Mouse (Mus musculus) left cerebral cortex, adult 2 months (tissue): ENCODE measurements at regions not wholly inside any gene's neighbourhood (a gene's known extent, or its start where the extent isn't known, plus 50 kb on each side); places are given as distances from the start of the nearest gene placed in this dataset.

Experiments used
- DNase-seq, 2 experiments: peaks; one replicate each; pipeline ENCODE4 v3.0.0; 2021 to 2022; ENCODE audit warnings: low spot score in 2 of 2, mixed read lengths in 1 of 2; ENCODE audit errors: extremely low spot score in 1 of 2
- H3K27ac ChIP-seq: fragments of 200-600 bp; 2 replicates; pipeline ENCODE4 v1.8.1; 2022
- H3K4me3 ChIP-seq: fragments of 200-600 bp; 2 replicates; pipeline ENCODE4 v1.8.1; 2022
- CTCF ChIP-seq: fragments of 200-600 bp; IDR thresholded peaks from 2 replicates; pipeline ENCODE4 v1.8.1; 2022; ENCODE audit warnings: antibody characterized with exemption, mild to moderate bottlenecking, moderate library complexity
- intact Hi-C: fragments of 180-260 bp; cut with DNase I; formaldehyde crosslinking; loops from one replicate; pipeline ENCODE4 v1.15.1; 2025

- no peak for TF ChIP-seq CTCF
- DNase-seq, result no peak
- Histone ChIP-seq H3K4me3 (no peak overlapping the region), H3K27ac (no peak overlapping the region)
- intact Hi-C loops, result no loop called here
These were observed 137.8 kb downstream of the Unc5cl start for GRCm38 (mm10) chr17:48592457-48592856.

- H3K4me3 ChIP-seq, result no peak overlapping the region
- no peak for DNase-seq
- intact Hi-C loops, result no loop called here
- TF ChIP-seq CTCF, result no peak; the same call in 1 of the 2 replicates
- H3K27ac ChIP-seq, result no peak overlapping the region
These were observed 140.8 kb downstream of the Unc5cl start for GRCm38 (mm10) chr17:48595418-48595963.

- peak; percentile 63 for TF ChIP-seq CTCF
- intact Hi-C loops, result no loop called here
- Histone ChIP-seq H3K4me3 (no peak overlapping the region), H3K27ac (no peak overlapping the region)
- DNase-seq, result peak; percentile 28 to 39
These were observed 141.7 kb downstream of the Unc5cl start for GRCm38 (mm10) chr17:48596406-48596805.

GRCm38 (mm10) chr17:48597301-48597700 lies 142.6 kb downstream of the Unc5cl start:
- peak; percentile 17 for TF ChIP-seq CTCF
- Histone ChIP-seq H3K27ac (no peak overlapping the region), H3K4me3 (no peak overlapping the region)
- intact Hi-C loops, result no loop called here
- no peak for DNase-seq

- DNase-seq, result no peak
- H3K4me3 ChIP-seq, result no peak overlapping the region
These were observed 143.9 kb downstream of the Unc5cl start for GRCm38 (mm10) chr17:48598471-48599141.

GRCm38 (mm10) chr17:48600176-48600575 lies 145.5 kb downstream of the Unc5cl start:
- TF ChIP-seq CTCF, result no peak
- intact Hi-C loops, result loop anchor here (10.0 kb wide), 1 partner anchor 805 kb away; no protein-coding TSS in a partner anchor
- no peak overlapping the region for H3K4me3 ChIP-seq
- no peak for DNase-seq
- no peak overlapping the region for H3K27ac ChIP-seq

More at GRCm38 (mm10) chr17:48598471-48599141, 143.9 kb downstream of the Unc5cl start:
- H3K27ac ChIP-seq, result no peak overlapping the region
- TF ChIP-seq CTCF, result no peak
- intact Hi-C loops, result no loop called here

- Histone ChIP-seq H3K4me3 (no peak overlapping the region), H3K27ac (no peak overlapping the region)
- TF ChIP-seq CTCF, result peak; percentile 68
- intact Hi-C loops, result loop anchor here (1.0 to 10.0 kb wide), 3 partner anchors 135 to 802 kb away; no protein-coding TSS in a partner anchor
- DNase-seq, result peak; percentile 40 to 65
These were observed 147.9 kb downstream of the Unc5cl start for GRCm38 (mm10) chr17:48602554-48602953.

GRCm38 (mm10) chr17:48606767-48607166 lies 152.1 kb downstream of the Unc5cl start:
- intact Hi-C loops, result loop anchor here (10.0 kb wide), 1 partner anchor 798 kb away; no protein-coding TSS in a partner anchor
- no peak overlapping the region for H3K27ac ChIP-seq
- no peak for DNase-seq
- H3K4me3 ChIP-seq, result no peak overlapping the region
- TF ChIP-seq CTCF, result no peak

GRCm38 (mm10) chr17:48608315-48608714 lies 153.6 kb downstream of the Unc5cl start:
- no peak for TF ChIP-seq CTCF
- no peak for DNase-seq
- H3K4me3 ChIP-seq, result no peak overlapping the region
- intact Hi-C loops, result loop anchor here (10.0 kb wide), 1 partner anchor 796 kb away; no protein-coding TSS in a partner anchor
- no peak overlapping the region for H3K27ac ChIP-seq

GRCm38 (mm10) chr17:48610107-48610506 lies 155.4 kb downstream of the Unc5cl start:
- no peak overlapping the region for H3K27ac ChIP-seq
- no peak overlapping the region for H3K4me3 ChIP-seq
- no peak for TF ChIP-seq CTCF
- intact Hi-C loops, result no loop called here
- DNase-seq, result no peak

- DNase-seq, result no peak
- no peak for TF ChIP-seq CTCF
- intact Hi-C loops, result no loop called here
- H3K27ac ChIP-seq, result no peak overlapping the region
- H3K4me3 ChIP-seq, result no peak overlapping the region
These were observed 156.1 kb downstream of the Unc5cl start for GRCm38 (mm10) chr17:48610806-48611205.

- no peak overlapping the region for H3K27ac ChIP-seq
- intact Hi-C loops, result no loop called here
- H3K4me3 ChIP-seq, result no peak overlapping the region
- no peak for DNase-seq
- peak; percentile 20; the same call in 1 of the 2 replicates for TF ChIP-seq CTCF
These were observed 158.8 kb downstream of the Unc5cl start for GRCm38 (mm10) chr17:48613491-48613890.
